ENCODE assay signal across 19 mouse cellular contexts in the genomic region with DNA sequence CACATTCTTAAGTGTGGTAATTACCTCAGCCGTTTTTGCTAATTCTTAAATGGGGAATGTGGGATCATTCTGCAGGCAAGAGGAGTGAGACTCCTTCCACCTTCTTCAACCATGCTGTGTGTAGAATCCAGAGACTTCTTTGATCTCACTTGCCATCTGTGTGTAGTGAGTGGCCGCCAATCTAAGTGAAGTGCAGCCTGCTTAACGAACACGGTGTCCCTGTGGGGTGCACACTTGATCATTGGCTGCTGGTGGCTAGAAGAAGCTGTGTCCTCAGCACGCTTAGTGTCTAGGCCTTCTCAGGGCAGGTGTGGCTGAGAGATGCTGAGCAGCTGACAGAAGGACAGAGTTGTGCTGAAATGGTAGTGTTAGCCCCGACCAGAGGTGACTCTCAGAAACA.
DNase-seq lines count a peak whose midpoint lies in the region; ATAC-seq and TF ChIP-seq lines count a peak whose summit lies in the region.
"Had no signal": no experiment of that assay in that cellular context is flagged by ENCODE, and none has a peak within 500 bp of the region (broad histone marks: within the 10 kb centered on the region; RNA-seq: fewer than 3 reads in every experiment).

No protein-coding gene starts in this region.

- peaks cover 4% of the 10 kb centered on the region; the same call in 1 of the 2 replicates for H3K4me1 ChIP-seq in forebrain, embryonic 14.5 days (ENCODE audit: control insufficient read depth, insufficient read depth, low read length)
- H3K4me1 ChIP-seq in forebrain, embryonic 11.5 days (replicated peaks; ENCODE audit: control insufficient read depth, insufficient read depth, low read length) = no peaks in the 10 kb centered on the region
- H3K4me1 ChIP-seq in heart, embryonic 10.5 days = peaks cover 14% of the 10 kb centered on the region; the same call in 1 of the 2 replicates

- DNase-seq in forebrain, embryonic 14.5 days (ENCODE audit: low spot score) = peak; percentile 17
- no peak for DNase-seq in forebrain, embryonic 11.5 days (ENCODE audit: low spot score)
- peak; percentile 55 for DNase-seq in heart, embryonic 10.5 days (ENCODE audit: low spot score)
- no peak for DNase-seq in heart, adult 8-10 months (ENCODE audit: low spot score)
- peak; percentile 56 for DNase-seq in brain, embryonic 14.5 days (ENCODE audit: low read depth)
- no peak for DNase-seq in gastrocnemius, adult 2 months
- DNase-seq: adrenal gland, adult 2 months; adrenal gland, postnatal 10 days; adrenal gland, postnatal 25 days; cerebellum, adult 11-12 months; cerebellum, adult 2 months; cerebellum, adult 9-10 months; cerebellum, postnatal 10 days; cerebellum, postnatal 25 days; forebrain, postnatal 0 days had no signal

- ATAC-seq in forebrain, embryonic 14.5 days = no peak
- no peak for ATAC-seq in forebrain, embryonic 11.5 days (replicated peaks; ENCODE audit: low FRiP score)
- ATAC-seq: forebrain, embryonic 15.5 days; forebrain, postnatal 0 days had no signal

- no peaks in the 10 kb centered on the region for H3K9me3 ChIP-seq in forebrain, embryonic 14.5 days (replicated peaks; ENCODE audit: control insufficient read depth, low read length)
- no peaks in the 10 kb centered on the region for H3K9me3 ChIP-seq in forebrain, embryonic 11.5 days (ENCODE audit: control insufficient read depth, low read length)
- no peaks in the 10 kb centered on the region for H3K9me3 ChIP-seq in heart, embryonic 10.5 days
- H3K9me3 ChIP-seq: embryonic facial prominence, embryonic 10.5 days; embryonic facial prominence, embryonic 12.5 days; forebrain, embryonic 12.5 days; forebrain, embryonic 15.5 days had no signal

- H3K4me3 ChIP-seq in forebrain, embryonic 14.5 days (ENCODE audit: low read depth, low read length) = no peak overlapping the region
- H3K4me3 ChIP-seq in forebrain, embryonic 11.5 days (ENCODE audit: low read depth, low read length) = no peak overlapping the region
- no peak overlapping the region for H3K4me3 ChIP-seq in heart, embryonic 10.5 days
- no peak overlapping the region for H3K4me3 ChIP-seq in gastrocnemius, adult 2 months
- H3K4me3 ChIP-seq: embryonic facial prominence, embryonic 10.5 days; embryonic facial prominence, embryonic 12.5 days; forebrain, embryonic 12.5 days; forebrain, embryonic 15.5 days had no signal

- no peaks in the 10 kb centered on the region for H3K36me3 ChIP-seq in forebrain, embryonic 14.5 days (ENCODE audit: control insufficient read depth, insufficient read depth, low read length)
- H3K36me3 ChIP-seq in forebrain, embryonic 11.5 days (ENCODE audit: control insufficient read depth, insufficient read depth, low read length) = no peaks in the 10 kb centered on the region
- no peaks in the 10 kb centered on the region for H3K36me3 ChIP-seq in heart, embryonic 10.5 days
- H3K36me3 ChIP-seq: embryonic facial prominence, embryonic 10.5 days; embryonic facial prominence, embryonic 12.5 days; forebrain, embryonic 12.5 days; forebrain, embryonic 15.5 days had no signal

- no peak overlapping the region for H3K4me2 ChIP-seq in forebrain, embryonic 14.5 days (ENCODE audit: low read length)
- no peak overlapping the region for H3K4me2 ChIP-seq in forebrain, embryonic 11.5 days (ENCODE audit: low read depth, low read length, severe bottlenecking)
- H3K4me2 ChIP-seq: embryonic facial prominence, embryonic 12.5 days; forebrain, embryonic 12.5 days; forebrain, embryonic 15.5 days had no signal

- TF ChIP-seq CTCF in brain, embryonic 14.5 days (IDR thresholded peaks at IDR 0.05; ENCODE audit: borderline replicate concordance, extremely low read depth, insufficient read depth, insufficient read length) = no peak
- no peak for TF ChIP-seq CTCF in gastrocnemius, adult 2 months (IDR thresholded peaks at IDR 0.05)

- no peak overlapping the region for H3K9ac ChIP-seq in forebrain, embryonic 14.5 days (ENCODE audit: low read length)
- H3K9ac ChIP-seq in forebrain, embryonic 11.5 days (ENCODE audit: low read length) = no peak overlapping the region
- H3K9ac ChIP-seq: embryonic facial prominence, embryonic 12.5 days; forebrain, embryonic 12.5 days; forebrain, embryonic 15.5 days; forebrain, postnatal 0 days had no signal

- H3K27me3 ChIP-seq in forebrain, embryonic 14.5 days (replicated peaks; ENCODE audit: control insufficient read depth, insufficient read depth, low read length) = no peaks in the 10 kb centered on the region
- H3K27me3 ChIP-seq in forebrain, embryonic 11.5 days (ENCODE audit: control insufficient read depth, insufficient read depth, low read length) = no peaks in the 10 kb centered on the region
- H3K27me3 ChIP-seq in heart, embryonic 10.5 days (ENCODE audit: insufficient read depth, poor library complexity, severe bottlenecking) = 0 out of 2 replicates have a peak, but pooled peaks cover 8% of the 10 kb centered on the region
- H3K27me3 ChIP-seq: embryonic facial prominence, embryonic 12.5 days had no signal

- WGBS in forebrain, embryonic 14.5 days = 33% methylated on average over 6 of the region's 6 CpGs
- WGBS in forebrain, embryonic 11.5 days = 55% methylated on average over 6 of the region's 6 CpGs
- 70% methylated on average over 6 of the region's 6 CpGs for WGBS in heart, embryonic 10.5 days

- no peak overlapping the region for H3K27ac ChIP-seq in forebrain, embryonic 14.5 days (ENCODE audit: low read depth, low read length)
- H3K27ac ChIP-seq in forebrain, embryonic 11.5 days (ENCODE audit: low read depth, low read length) = no peak overlapping the region
- H3K27ac ChIP-seq in heart, embryonic 10.5 days = no peak overlapping the region
- no peak overlapping the region for H3K27ac ChIP-seq in gastrocnemius, adult 2 months
- H3K27ac ChIP-seq: embryonic facial prominence, embryonic 10.5 days; embryonic facial prominence, embryonic 12.5 days; forebrain, embryonic 12.5 days; forebrain, embryonic 15.5 days had no signal

- no peak for TF ChIP-seq POLR2A in brain, embryonic 14.5 days (IDR thresholded peaks at IDR 0.05; ENCODE audit: borderline replicate concordance, extremely low read depth, insufficient read depth, insufficient read length, poor library complexity, severe bottlenecking)

- intact Hi-C loops in gastrocnemius, adult 2 months (cut with DNase I) = no loop called here

Comparison
In these comparisons a context has a peak if more than half of its experiments do, and no peak if none do; other contexts are left out.
1. DNase-seq: peak in forebrain, embryonic 14.5 days (single experiment), heart, embryonic 10.5 days (single experiment) and brain, embryonic 14.5 days (single experiment); none in forebrain, embryonic 11.5 days (single experiment), heart, adult 8-10 months (single experiment) and gastrocnemius, adult 2 months (single experiment).